Mouse (Mus musculus): ENCODE results near the gene Rnf215.
A peak's percentile ranks its signal among the peaks of the same experiment; 100 is the strongest.
"Not testable (repeated sequence)": the region's sequence is repeated elsewhere in the genome, so short reads cannot be mapped to it uniquely, and the experiment has no call there.

The Rnf215 gene

DNA sequence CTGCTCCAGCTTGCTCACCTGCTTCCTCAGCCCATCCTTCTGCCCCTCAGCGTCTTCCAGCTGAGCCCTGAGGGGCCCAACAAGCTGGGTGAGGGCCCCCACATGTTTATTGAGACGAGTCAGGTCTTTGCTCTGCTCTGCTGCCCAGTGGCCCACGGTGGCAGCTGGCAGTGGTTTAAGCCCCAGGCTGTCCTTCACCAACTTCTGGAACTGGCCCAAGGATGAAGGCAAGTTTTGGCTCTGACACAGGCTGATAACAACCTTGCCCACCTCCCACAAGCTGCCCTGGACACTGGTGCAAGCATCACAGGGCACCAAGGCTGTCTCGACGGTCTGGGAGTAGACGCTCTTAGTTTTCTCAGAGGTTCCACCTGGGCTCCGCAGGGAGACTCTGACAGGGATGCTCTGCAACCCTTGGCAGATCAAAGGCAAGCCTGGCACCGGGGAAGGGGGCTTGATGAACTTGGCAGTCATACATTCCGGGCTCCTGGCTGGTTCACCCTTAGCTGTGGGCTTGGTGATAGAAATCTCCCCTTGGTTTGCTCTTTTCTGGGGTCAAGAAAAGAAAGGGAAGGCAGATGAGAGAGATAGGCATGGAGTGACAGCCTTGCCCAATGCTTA is 13.6 kb downstream of the Rnf215 start:
- DNase-seq: no peak

DNA sequence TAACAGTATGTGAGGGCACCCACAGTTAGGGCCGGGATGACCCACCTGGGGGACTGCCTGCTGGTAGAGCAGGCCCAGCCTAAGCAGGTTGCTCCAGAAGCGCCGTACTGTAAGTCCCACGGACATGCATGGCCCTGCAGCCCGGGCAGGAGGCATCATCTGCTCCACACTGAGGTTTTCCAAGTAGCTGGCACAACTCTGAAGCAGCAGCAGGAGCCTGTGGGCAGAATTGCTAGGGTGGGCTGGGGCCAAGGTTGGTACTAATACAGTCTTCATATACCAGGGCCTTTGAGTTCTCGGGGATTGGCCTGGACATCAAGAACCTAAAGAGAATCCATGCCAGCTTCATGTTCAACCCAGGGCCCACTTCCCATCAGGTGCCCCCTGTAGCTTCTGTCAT is 14.9 kb downstream of the Rnf215 start:
- DNase-seq: no peak

DNA sequence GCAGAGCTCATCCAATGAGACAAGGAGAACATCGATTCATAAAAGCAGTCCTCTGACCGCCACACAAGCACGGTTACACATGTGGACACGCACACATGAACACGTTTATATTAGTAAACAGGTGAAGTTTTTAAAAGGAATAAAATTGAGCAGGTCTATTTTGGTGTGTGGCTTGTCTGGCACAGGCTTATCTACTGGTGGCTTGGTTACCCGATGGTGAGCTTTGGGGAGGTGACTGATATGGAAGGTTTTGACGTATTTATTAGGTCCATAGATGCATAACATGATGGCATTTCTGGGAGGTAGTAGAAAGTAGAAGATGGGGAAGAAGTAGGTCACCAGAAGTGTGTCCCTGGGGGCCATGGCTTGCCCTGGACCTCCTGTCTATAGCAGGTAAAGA is 18.7 kb downstream of the Rnf215 start:
- DNase-seq: no peak

DNA sequence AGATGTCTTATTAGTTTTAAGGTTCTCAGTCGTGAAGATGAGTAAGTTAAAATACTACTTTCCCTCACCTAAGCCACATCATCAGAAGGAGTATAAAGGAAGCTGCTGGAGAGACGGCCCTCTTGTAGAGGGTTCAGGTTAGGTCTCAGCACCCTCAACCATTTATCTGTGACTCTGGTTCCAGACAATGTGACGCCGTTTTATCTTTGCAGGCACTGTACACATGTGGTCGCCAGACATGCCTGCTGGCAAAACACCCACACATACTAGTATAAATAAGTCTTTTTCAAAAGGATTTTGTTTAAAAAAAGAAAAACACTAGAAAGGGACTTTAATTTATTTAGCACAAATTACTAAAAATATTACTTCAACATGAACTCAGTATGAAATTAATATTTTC is 20.6 kb downstream of the Rnf215 start:
- no peak for DNase-seq

DNA sequence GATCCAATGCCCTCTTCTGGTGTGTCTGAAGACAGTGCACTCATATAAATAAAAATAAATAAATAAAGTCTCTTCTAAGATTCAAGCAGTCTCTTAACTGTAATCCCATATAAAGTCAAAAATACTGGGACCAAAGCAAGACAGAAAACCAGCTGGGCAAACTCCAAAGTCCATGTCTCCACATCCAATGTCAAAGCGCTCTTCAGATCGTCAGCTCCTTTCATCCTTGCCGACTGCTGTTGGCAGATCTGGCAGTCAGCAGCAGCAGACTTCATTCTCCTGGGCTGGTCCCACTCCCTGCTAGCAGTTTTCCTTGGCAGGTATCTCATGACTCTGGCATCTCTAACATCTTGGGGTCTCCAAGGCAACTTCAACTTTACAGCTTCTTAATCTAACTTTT is 23.7 kb downstream of the Rnf215 start:
- no peak for DNase-seq

DNA sequence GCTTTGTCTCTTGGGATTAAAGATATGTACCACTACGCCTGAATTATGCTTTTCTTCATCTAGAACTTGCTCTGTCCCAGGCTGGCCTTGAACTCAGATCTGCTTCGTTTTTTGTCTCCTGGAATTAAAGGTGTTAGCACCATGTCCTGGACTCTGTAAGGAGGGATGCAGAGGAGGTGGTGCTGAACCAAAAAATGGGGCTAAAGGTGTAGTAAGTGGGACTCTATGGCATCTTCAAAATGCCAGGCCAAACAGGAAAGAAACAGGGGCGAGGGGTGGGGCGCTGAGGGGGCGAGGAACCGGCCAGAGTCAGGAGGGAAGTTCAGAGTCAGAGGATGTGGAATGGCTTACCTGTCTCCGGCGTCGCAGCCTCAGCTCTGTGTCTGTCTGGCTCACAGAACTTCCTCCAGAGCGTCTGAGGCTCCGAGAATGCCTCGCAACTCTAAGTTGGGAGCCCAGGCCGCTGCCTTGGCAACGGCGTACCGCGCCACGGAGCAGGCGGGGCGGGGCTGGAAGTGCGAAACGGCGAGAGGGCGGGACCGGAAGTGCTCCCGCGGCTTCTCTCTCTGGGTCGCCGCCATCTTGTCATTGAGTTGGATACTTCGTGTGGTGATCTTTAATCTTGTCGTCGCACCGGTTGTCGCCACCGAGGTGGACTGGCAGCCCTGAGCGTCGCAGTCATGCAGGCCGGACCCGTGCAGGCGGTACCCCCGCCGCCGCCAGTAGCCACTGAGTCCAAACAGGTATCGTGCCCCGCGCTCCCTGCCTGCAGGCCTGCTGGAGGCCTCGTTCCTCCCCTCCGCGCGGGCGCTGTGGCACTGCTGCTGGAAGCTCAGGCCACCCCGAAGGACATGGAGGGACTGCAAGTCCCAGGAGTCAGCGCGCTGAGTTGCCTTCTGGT is 25.1 kb downstream of the Rnf215 start, which contains the start of the genes Ccdc157 and Sf3a1:
Gene Ccdc157 (minus strand): TSS at position 486 of the 901 bp plus-strand sequence.
Gene Sf3a1 (plus strand): TSS at position 543 of the 901 bp plus-strand sequence.
- DNase-seq: peak; percentile 93

DNA sequence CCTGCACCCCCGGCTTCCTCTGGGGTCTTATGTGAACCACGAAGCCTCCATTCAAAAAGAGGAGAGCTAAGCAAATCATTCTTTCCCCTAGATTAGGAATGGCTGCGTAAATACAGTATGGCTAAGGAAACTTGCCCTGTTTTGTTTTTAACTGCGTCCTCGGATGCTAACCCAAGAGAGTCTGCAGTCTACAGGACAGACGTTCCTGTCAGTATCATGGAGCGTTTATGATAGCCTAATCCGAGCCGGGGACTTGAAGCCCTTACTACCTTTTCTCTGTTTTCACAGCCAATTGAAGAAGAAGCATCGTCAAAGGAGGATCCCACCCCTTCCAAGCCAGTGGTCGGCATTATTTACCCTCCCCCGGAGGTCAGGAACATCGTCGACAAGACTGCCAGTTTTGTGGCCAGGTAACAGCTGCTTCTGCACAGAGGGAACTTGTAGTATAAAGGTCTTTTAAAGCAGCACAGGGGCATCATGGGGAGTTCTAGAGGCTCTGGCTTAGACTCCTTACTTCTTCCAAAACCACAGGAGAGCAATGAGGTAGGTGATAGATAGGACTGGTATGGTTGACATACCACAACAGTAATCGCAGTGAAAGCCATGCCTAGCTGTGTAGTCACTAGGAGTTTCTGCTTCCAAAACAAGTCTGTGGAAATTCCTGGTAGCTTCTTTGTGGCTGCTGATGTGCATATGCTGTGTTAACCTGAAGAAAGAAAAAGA is 25.9 kb downstream of the Rnf215 start:
- DNase-seq: no peak

DNA sequence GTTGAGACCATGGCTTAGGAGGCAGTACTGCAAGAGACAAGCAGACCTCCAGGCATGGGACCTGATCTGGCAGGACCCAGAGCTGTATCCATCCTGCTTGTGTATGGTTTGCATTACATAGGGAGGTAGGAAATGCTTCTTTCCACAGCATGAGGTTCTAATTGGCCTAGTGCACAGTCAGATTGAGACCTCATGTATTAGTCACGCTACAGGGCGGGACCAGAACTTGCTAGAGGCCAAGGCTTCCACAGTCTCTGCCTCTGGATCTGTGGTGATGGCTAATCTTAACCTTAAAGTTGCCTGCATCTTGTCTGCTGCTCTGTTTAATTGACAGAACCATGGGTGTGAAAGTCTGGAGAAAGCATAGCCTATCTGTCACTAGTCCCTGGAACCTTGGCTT is 29.7 kb downstream of the Rnf215 start:
- no peak for DNase-seq

DNA sequence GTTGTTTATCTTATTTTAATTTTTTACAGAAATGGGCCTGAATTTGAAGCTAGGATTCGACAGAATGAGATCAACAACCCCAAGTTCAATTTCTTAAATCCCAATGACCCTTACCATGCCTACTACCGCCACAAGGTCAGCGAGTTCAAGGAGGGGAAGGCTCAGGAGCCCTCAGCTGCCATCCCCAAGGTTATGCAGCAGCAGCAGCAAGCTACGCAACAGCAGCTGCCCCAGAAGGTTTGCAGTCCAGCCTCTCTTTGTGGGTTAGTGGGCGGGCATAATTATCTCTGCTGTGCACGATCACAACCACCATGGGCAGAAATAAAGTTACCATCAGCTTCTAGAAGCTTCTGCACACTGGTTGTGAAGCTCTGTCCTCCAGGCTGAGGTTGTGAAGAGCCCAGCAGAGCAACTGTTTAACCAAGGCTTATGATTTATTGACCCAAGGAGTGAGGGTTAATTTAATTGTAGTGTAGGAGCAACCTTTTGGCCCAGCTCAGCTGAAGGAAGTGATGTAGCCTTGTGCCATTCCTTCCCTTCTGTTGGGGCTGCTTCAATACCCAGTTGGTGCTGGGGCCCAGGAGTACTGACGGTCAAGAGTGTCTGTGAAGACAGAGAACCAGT is 31.6 kb downstream of the Rnf215 start:
- DNase-seq: no peak

DNA sequence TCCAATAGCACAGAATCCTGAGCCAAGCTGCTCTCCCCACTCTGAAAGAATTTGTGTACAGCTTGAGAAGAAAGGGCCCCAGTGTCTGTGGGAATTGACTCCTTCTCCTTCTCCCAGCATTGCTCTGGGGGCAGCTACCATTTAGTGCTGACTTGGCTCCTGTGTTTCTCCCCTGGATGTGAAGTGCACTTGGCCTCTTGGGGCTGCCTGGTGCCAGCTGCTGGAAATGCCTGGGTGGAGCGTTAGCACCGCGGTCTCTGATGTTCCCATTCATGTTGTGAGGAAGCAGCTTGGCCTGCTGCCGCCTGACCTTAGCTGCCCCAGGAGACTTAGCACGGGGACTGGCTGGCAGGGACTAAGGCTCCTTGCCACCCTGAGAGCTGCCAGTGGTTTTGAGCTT is 39.6 kb downstream of the Rnf215 start:
- DNase-seq: peak; percentile 50

DNA sequence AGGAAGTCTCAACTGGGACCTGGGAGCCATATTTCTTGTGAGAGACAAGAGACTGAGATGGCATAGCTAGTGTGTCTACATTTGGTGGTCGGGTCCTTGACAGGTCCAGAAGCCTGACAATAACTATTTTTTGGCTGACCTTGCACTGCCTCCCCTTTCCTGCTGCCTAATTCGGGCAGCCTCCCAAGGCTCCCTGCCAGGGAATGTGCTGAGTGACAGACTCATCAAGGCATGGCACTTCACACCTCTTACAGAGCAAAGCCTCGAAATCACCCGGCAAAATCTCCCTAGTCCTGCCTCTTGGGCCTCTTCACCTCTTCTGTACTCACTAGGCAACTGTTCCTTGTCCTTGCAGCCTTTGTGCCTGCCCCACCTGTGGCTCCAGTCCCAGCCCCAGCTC is 42.7 kb downstream of the Rnf215 start:
- DNase-seq: no peak

DNA sequence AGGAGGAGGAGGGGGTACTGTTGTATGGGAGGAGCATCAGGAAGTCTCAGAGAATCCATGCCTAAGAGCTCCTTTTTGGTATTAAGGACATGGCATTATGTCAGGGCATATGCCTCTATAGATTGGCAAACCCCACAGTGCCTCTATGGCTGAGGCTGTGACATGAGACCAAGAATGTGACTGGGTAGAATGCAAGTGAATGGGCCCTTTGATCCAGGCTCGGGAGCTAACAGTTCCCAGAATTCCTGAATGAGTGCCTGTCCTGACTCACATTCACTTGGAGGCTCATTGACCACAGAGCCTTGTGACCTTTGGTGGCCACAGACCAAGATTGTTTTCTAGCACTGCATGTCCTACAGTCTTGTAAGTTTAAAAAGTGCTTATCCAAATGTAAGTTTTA is 47.1 kb downstream of the Rnf215 start:
- DNase-seq: no peak

DNA sequence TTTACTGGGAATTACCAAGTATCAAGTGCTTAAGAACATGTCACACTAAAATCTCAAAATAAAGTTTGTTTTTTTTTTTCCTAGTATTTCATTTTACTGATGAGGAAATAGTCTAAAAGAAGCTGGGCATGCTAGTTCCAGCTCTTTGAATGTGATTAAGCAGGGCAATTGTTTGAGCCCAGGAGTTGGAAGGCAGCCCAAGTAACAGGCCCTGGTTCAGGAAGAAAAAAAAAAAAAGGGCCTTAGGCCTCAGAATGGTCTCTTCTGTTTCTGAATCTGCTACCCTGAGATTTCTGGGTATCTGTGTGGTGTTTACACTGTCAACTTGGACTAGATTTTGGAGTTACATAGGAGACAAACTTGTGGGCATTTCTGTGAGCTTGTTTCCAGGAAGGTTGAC is 48.5 kb downstream of the Rnf215 start:
- no peak for DNase-seq

DNA sequence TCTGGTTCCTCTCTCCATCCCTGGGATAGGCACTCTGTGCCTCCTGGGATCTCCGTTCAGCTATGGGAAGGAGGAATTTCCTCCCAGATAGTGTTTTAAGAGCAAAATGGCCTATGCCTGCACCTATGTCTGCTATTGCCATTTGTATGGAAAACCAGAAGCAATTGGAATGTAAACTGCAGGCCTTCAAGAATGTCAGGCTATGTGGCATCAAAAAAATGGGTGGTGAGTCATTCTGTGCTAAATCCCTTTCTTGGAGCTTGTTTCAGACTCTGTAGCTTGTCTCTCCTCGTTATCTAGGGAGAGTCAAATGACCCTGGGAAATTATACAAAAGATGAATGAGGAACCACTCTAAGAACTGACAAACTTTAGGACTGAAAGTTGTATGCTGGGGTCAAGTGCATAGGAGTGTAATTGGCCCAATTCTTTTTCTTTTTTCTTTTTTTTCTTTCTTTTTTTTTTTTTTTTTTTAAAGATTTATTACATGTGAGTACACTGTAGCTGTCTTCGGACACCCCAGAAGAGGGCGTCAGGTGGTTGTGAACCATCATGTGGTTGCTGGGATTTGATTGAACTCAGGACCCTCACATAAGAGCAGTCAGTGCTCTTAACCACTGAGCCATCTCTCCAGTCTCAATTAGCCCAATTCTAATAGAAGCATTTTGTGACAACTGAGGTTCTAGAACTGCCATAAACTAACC is 49.4 kb downstream of the Rnf215 start:
- DNase-seq: no peak

DNA sequence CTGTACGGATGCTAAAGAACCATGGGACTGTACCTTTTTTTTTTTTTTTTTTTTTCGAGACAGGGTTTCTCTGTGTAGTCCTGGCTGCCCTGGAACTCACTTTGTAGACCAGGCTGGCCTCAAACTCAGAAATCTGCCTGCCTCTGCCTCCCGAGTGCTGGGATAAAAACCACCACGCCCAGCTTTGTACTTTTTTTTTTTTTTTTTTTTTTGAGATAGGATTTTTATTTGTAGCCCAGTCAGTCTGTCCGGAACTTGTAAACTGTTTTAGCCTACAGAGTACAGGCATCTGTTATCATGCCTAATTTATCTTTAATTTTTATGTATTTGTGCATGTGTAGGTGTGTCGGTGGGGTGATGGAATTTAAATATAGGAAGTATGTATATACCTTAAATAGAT is 50.5 kb downstream of the Rnf215 start:
- DNase-seq: not testable (repeated sequence)

DNA sequence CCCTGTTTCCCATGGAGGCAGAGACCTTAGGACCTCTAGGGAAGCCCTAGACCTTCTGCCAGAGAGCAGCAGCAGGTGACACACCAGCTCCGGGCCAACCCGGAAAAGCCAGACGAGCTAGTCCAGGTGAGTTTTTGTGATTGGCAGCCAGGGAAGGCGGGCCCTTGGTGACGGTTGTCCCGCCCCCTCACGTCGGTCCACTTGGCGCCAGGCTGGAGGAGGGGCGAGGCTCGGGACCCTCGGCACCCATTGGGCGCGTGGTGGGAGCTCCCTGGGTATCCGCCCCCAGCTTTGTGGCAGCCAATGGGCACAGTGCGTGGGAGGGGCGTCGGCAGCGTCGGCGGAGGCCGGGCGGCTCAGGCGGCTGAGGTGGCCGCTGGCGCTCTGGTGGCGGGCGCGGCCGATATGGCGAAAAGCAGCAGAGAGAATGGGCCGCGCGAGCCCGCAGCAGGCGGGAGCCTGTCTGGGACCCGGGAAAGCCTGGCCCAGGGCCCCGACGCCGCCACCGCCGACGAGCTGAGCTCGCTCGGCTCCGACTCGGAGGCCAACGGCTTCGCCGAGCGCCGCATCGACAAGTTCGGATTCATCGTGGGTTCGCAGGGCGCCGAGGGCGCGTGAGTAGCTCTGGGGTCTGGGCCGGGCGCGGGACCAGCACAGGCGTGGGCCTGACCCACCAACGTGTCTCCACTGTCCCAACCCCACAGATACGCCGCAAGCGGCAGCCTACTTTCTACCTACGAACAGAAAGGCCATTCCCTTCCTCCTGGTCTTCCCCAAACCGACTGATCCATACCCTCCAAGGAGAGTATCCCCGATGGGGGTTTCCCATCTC is 51.7 kb downstream of the Rnf215 start, which contains the start of gene Tbc1d10a:
Gene Tbc1d10a (plus strand): TSS at position 304 of the 832 bp plus-strand sequence.
- peak; percentile 97 for DNase-seq

DNA sequence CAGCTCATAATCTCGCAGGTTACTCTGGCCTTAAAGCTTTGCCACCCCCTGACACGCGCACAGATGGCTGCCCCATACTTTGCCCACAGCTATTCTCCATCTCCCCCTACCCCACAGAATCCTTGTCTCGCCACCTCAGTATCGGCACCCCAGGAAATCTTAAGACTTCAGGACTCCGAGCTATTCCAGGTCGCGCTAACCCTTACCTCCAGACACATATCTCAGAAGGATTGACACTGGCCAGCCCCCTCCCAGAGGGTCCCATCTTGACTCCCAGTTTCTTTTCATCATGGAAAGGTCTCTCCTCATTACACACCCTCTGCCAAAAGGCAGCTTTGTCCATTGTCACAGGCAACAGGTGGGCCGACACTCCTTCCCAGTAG is 52.3 kb downstream of the Rnf215 start:
- peak; percentile 15 for DNase-seq

DNA sequence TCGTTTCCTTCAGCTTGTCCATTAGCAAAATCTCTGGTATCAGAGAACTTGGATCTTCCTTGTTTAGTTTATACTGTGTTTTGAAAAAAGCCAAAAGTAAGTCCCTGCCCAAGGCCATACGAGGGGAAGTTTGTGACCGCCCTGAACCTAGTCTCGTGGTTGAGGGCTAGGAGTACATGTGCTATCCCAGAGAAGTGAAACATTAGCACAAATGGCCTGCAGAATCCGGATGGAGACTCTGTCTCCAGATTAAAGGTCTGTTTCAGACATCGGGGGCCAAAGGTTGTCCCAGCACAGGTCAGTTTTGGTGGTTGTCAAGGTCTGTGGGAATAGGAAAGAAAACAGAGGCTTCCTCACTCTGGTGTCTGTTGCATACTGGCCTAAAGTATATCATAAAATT is 54.2 kb downstream of the Rnf215 start:
- no peak for DNase-seq

DNA sequence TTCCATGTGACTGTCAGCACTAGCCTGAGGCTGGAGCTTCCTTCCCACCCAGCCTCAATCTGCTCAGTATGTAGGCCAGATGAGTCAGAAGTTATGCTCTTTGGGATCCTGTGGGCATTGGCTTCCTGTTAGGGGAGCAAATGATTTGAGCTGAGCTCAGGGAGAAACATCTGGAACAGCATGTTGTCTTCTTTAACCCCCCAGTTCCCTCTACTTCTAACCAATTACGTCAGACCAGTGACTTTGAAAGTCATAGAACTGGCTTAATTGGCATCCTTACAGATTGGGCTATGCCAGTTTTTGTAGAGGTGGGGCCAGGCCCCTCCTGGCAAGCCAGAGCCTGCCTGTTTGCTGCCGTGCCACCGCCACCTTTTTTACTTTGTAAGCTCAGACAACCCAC is 55.7 kb downstream of the Rnf215 start:
- DNase-seq: no peak
